Mouse (Mus musculus) embryo, embryonic 10.5 days (tissue): Measurements from ENCODE around the gene Tmem94.
"Not testable (repeated sequence)": the region's sequence is repeated elsewhere in the genome, so short reads cannot be mapped to it uniquely, and the experiment has no call there.

ENCODE experiments used
- DNase-seq: peaks from one replicate; pipeline ENCODE4 v3.0.0-alpha.2; 2015; ENCODE audit warnings: low spot score

Gene Tmem94

DNA sequence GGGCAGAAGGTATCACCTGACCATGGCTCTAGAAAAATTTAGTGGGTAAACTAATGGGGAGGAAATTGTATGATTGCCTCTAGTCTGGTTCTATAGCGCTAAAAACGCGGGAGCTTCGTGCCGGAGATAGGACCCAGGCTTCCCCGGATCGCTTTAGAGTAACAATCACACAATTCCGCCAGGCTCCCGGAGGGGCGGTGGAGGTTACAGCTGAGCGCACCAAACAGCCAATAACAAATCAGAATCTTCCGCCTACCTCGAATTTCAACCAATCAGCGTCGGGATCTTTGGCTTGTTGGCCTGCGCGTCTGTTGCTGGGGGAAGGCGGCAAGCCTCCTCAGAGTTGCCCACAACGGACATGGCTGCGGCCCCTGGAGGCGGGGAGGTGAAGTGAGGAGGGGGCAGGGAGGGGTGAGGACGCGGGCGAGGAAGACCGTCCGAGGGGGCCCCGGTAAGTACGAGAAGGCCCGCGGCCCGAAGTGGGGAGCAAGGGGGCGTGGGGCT is at the start of gene Tmem94:
Gene Tmem94, plus strand, starts transcription at position 331 of the 504 bp plus-strand sequence.
- peak; percentile 99 for DNase-seq

DNA sequence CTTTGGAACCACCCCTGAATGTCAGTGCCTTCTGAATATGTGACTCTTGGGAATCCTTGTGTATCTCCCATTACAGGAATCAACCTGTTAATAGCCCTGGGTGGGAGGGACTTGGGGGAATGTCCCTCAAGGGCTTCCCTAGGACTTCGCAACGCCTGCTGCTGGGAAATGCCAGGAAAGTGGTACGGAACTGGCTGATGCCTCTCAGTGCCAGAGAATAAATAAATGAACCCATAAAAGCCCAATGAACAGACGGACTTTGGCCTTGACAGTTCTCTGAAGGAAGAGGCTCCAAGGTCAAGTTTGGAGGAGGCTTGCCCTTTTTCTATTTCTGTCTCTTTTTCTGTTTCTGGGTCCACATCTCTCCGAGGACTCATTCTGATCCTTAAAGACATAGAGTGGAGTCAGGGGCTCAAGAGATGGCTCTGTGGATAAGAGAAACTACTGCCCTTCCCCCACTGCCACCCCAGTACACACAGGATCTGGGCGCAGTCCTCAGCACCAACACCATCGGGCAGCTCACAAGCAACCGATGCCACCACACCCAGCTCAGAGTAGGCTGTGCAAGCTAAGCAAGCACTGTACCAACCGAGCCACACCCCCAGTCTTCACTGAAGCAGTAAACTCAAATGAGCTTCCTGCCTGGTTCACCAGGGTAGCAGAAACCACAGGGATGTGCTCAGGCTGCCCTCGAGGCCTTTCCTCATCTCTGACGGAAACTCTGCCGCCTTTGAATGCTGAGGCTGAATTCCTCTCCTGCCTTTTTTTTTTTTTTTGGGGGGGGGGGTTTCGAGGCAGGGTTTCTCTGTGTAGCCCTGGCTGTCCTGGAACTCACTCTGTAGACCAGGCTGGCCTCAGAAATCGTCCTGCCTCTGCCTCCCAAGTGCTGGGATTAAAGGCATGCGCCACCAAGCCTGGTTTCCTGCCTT is 48.6 kb upstream of the Tmem94 start:
- no peak for DNase-seq

DNA sequence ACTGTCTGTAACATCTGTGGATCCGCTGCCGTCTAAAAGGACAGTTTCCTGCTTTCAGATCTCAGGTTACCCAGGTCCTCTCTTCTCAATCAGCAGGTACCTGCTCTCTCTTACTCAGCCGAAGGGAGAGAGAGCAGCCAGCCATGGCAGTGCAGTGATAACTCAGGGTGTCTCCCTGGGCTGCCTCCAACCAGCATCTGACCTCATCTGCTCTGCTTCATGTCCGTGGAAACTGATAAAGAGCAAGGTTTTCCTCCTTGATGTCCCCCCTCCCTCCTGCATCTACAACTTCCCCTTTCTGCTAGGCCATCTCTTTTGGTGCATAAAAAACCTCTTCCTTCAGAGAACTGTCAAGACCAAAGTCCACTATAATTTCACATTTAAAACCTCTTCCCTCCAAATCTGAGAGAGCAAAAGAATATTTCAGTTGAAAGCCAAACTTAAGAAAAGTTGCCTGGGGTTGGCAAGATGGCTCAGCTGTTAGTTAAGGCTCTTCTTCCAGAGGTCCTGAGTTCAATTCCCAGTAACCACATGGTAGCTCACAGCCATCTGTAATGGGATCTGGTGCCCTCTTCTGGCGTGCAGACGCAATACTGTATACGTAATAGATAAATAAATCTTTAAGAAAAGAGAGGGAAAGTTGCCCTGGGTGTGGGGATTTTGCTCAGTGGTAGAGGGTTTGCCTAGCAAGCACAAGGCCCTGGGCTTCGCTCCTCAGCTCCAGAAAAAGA is 47.4 kb upstream of the Tmem94 start:
- DNase-seq = no peak

DNA sequence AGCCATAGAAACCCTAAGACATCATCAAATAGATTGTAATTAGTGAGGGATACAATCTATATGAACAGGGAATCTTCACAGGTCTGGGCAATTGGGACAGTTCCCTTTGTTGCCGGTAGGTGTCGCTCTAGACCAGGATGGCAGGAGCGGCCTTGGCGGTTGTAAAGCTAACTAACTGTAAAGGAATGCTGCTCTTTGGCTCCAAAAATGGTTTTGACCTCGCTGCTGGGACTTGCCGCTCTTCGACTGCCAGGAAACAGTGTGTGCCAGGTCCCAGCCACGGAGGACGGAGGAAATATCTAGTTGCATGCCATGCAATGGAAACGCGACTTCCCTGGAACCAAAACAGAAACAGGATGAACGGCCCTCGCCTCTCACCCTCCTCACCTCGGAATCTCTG is 42.6 kb upstream of the Tmem94 start:
- peak; percentile 88 for DNase-seq

DNA sequence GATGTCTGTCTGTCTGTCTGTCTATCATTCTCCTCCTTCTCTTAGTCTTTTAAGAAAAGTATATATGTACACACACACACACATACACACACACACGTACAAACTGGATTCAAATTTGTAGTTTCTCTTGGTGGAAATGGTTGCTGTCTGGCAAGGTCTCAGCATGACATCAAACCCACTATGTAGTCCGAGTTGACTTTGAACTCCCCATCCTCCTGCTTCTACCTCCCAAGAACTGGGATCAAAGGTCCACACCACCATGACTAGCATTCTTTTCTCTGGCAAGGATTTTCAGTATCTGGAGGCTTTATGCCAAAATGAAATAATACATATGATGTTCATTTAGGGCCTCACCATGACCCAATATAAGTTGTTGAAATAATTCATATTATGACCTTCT is 42.0 kb upstream of the Tmem94 start:
- no peak for DNase-seq

DNA sequence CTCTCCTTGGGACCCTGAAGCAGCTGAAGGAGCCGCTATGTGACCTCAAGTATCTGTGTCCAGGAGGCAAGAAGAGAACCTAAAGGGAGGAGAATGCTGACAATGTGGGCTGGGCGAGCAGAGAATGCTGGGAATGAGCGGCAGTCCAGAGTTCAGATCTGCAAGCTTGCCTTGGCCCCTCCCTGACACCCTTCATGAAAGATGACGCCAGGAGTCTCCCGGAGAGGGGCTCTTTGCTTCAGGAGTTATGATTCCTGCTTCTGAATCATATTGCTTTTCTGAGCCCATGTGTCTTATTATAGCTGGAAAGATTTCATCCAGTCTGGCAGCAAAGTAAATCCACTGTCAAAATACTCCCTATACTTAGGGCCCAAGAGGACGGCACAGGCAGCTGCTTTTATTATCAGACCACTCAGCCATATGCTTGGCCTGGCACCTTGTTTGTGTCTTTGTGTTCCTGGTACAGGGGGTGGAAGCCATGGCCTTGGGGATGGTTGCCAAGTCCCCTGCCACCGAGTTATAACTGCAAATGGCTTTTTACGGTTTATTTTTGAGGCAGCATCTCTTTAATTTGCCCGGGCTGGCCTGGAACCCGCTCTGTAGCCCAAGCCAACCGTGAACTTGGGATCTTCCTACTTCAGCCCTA is 31.1 kb upstream of the Tmem94 start:
- DNase-seq = no peak

DNA sequence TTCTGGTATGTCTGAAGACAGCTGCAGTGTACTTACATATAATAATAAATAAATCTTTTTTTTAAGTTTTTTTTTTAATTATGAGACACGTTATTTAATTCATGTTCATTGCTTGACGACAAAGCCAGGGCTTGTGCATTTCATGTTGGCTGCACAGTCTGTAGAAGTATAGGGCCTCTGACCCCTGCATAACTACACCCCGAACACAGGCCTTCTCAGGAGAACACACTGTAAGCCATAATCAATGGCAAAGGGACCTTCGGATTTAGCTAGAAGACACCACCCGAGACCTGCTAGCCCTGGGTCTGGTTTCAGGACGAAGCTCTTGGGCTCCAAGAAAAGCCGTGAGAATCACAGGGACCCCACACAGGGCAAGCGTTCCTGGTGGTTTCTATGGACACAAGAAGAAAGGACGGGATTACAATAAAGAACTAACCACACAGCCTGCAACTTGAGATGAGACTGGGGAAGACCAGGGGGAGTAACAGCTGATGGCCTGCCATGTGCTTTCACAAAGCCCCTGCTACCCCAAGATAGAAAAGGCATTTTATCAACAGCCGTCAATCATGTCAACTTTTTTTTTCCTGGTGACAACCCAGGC is 27.5 kb upstream of the Tmem94 start:
- peak; percentile 75 for DNase-seq

DNA sequence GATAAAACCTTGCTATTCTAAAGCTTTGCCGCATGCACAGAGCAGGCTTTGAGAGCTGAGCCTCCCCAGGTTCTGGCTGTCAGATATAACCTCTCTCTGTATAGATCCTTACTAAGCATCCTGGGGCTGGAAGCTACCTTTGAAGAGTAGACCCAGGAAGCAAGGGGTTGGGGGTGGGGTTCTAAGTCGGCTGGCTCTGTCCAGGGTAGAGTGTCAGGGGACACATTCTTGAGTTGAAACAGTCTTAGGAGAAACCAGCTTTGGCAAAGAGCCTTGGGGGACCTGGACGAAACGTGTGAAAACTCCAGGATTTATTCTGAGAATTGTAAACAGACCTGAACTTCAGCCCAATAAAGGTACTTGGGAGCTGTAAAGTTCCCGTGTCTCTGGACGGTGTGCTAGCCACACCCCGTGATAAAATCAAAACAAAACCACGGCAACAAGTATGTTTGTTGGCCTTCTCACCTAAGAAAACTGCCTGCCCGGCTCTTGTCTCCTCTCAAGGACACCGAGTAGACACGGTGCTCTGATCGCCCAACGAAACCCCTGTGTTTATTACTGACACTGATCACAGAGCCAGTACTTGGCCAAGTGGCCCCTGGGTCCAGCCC is 26.9 kb upstream of the Tmem94 start:
- peak; percentile 27 for DNase-seq

DNA sequence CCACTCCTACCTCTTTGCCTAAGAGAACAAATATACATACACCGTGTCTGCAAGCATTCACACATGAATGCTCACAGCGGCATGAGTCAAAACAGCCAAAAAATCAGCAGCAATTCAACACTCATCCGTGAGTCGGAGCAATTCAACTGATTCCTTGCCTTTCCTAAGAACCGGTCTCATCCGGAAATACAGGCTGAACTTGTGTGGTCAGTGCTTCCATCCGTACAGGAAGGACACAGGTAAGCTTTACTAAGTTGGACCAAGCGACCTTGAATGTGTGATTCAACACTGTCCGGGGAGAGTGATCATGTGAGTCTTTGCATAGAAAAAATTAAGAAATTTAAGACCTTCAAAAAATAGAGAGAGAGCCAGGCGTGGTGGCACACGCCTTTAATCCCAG is 24.2 kb upstream of the Tmem94 start:
- no peak for DNase-seq

DNA sequence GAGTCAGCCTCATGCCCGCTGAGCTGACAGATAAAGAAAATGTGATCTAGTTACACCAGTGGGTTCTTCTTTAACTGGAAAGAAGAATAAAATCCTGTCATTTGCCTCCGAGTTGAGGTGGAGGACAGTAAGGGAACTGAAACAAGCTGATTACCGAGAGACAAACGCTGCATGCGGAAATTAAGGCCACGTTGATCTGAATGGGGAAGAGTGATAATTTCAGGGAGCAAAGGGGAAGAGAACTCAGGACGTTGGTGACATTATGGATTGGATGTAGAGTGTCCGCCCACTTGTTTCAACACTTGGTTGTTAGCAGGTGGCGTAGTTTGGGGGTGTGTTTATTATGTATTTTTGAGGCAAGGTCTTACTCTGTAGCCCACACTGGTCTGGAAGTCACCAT is 22.3 kb upstream of the Tmem94 start:
- no peak for DNase-seq

DNA sequence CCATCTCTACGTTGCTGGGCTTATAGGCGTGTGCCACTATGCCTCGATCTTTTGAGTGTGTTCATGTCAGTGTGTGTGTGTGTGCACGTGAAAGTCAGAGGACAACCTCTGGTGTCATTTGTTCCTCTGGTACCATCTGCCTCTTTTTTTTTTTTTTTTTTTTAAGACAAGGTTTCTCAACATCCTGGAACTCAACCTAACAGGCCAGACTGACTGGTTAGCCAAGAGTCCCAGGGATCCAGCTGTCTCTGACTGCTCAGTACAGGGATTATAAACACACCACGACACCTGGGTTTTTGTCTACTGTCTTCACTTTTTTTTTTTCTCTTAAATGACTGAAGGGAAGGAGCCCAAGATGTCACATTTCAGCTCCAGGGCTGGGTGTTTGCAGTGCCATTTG is 20.8 kb upstream of the Tmem94 start:
- no peak for DNase-seq

DNA sequence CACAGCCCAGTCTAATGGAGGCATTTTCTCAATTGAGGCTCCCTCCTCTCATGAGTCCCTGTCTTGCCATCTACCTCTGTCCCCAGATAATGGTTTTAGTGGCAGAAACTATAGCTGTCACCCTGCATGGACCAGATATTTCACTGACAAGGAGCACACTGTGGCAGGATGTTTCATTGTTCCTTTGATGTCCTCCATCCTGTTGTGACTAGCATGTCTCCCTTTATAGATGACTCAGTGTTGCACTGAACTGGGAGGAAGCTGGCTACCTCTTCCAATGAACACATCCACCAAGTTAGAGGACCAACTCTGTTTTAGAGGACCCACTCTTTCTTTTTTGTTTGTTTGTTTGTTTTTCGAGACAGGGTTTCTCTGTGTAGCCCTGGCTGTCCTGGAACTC is 19.1 kb upstream of the Tmem94 start:
- no peak for DNase-seq

DNA sequence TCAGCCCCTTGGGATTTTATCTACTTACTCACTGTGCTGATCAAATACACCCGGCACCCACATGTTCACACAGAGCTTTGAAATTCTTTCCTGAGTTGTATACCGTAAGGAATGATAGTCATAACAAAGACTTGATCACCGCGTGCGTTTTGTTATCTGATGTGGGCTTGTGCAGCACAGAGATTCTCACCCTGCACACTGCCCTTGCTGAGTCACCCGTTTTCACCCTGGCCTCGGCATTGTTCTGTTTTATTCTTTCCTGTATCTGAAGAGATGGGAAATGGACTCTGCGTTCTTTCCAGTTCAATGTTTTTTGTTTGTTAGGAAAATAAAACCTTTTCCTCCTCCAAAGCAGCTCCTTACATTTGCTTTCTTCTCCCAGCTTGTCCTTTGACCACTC is 18.5 kb upstream of the Tmem94 start:
- no peak for DNase-seq

DNA sequence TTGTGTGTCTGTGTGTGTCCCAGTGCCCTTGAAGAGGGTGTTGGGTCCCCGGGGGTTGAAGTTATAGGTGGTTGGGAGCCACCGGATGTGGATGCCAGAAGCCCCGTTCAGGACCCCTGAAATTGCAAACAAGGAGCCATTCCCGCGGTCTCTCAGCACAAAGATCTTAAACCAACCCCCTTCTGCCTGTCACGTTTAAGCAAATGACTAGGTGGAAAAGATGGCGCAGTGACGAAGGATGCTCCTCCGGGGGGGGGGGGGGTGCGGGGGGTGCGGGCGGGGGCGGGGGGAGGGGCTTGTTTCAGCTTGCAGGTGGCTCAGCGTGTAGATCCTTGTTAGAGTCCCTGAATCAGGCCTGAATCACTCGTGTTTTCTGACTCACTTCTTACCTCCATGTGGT is 17.9 kb upstream of the Tmem94 start:
- DNase-seq = no peak

DNA sequence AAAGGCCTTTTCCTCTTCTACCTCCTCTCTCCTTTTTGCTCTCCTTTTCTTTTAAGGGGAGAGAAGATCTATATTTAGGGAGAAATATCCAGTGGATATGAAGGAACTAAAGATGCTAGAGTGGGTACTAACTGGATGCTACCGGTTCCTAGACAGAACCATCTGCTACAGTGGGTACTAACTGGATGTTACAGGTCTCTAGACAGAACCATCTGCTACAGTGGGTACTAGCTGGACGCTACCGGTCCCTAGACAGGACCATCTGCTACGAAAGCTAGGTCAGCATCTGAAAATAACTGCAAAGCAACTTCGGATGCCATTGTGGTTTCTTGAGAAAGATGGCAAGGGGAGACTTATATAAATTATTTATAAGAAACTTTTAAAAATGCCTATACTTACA is 15.4 kb upstream of the Tmem94 start:
- no peak for DNase-seq

DNA sequence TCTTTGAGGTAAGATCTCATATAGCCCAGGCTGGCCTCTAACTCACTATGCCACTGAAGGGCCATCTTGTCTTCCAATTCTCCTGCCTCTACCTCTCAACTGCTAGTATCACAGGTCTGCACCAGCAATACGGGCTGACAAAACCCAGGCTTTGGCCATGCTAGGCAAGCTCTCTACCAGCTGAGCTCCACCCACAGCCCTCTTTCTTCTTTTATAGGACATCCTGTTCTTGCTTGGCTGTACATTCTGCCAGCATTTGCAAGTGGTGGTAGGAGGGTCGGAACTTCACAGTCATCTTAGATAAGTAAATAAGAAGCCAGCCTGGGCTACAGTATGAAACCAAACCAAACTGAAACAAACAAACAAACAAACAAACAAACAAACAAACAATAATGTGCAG is 13.5 kb upstream of the Tmem94 start:
- DNase-seq = no peak

DNA sequence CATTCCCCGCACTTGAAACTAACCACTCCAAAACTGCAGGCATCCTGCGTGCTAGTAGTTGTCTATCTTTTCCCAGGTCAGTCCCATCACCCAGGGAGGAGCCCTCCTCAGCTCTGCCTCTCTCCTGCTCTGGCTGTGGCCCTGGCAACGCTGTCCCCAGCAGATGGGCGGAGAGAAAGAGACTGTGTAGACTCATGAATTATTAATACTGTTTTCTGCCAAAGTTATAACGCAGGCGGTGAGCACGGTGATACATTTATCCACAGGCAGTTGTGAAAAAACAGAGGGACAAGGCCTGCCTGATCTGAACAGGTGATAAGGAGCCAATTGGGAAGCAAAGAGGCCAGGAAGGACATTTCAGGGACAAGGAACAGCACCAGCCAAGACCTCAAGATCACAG is 12.6 kb upstream of the Tmem94 start:
- no peak for DNase-seq

DNA sequence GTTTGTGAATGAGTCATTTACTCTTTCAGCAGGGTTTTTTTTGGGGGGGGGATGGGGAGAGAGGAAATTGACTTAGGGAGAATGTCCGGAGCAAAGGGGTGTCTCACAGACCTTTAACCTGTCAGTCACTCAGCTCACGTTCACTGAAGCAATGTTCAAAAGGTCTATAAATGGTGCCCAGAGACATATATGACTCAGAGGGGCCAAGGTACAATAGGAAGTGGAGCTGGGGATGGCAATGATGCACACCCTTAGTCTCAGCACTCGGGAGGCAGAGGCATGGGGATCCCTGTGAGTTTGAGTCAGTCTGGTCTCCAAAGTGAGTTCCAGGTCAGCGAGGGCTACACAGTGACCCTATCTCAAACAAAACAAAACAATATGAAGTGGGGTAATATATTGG is 11.7 kb upstream of the Tmem94 start:
- no peak for DNase-seq

DNA sequence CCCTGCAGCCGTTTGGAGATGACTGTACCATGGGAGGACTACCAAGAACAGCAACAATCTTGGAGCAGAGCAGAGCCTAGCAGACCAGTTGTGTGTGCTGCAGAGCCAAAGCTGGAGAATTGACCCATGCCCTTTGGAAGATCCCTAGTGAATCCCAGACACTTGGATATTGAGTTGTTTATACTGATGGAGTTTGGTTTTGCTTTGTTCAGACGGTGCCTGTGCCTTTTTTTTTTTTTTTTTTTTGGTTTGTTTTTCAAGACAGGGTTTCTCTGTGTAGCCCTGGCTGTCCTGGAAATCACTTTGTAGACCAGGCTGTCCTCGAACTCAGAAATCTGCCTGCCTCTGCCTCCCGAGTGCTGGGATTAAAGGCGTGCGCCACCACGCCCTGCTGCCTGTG is 3.1 kb upstream of the Tmem94 start:
- DNase-seq = not testable (repeated sequence)

DNA sequence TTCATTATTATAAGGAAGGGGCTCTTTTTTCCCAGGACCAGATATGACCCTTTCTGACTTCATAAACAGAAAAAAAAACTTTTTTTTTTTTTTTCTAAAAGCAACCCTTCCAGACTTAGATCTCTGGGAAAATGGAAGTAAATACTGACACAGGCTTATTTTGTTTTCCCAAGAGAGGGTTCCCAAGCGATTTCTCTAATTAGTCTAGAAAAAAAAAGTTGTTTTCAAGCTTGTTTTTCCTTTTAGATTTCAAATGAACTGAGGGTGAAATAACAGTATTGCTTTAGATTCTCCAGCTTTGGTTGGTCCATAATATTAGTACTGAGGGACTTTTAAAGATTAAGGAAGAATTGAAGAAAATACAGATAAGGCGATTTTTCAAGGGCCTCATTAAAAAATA is 535 bp upstream of the Tmem94 start:
- no peak for DNase-seq

DNA sequence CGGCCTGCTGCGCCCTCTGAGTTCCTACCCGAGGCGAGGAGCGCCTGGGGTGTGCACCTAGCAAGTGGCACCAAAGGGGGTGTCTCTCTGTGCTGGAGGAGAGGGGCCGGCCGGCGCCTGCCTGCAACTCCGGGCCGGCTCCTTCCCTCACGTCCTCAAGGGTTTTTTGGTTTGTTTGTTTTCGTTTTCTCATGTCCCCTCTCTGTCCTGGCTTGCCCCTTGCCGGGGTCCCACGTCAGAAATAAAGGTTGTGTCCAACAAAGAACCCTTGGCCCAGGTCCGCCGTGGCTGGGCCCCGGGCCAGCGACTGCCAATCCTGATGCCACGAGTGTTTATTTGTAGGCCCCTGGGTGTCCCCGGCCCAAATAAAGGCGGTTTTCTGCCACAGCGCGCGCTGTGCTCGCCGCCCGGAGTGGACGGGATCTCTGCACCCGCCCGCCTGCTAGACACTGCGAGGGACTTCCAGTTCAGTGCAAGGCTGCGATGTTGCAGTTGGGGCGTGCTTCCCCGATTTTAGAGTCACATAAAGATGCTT is 441 bp downstream of the Tmem94 start:
- peak; percentile 66 for DNase-seq
